Mouse (Mus musculus) right cerebral cortex, postnatal 25 days (tissue): Measurements from ENCODE around the gene Ankrd7.
A peak's percentile ranks its signal among the peaks of the same experiment; 100 is the strongest.
"Not testable (repeated sequence)": the region's sequence is repeated elsewhere in the genome, so short reads cannot be mapped to it uniquely, and the experiment has no call there.

Source experiments
- DNase-seq: peaks from one replicate; pipeline ENCODE4 v3.0.0; 2022

Gene Ankrd7

DNA sequence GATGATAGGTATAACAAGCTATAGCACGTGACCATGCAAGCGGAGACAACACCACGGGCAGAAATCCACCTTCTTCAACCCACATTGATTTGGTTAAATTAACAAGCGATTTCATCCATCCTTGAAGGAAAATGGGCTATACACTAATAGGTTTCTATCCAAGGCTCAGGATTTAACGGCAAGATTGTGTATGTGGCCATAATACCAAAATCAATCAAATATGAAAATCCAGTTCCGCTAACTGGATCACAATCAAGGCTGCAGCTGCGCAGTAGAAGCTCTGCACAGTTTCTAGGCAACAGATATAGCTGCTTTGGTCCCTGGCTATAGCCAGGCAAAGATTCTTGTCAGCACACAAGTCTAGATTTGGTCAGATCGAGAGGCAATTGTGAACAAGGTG, at the start of gene Ankrd7:
TSS of gene Ankrd7 (plus strand) at position 301 of the 400 bp plus-strand sequence.
- no peak for DNase-seq

DNA sequence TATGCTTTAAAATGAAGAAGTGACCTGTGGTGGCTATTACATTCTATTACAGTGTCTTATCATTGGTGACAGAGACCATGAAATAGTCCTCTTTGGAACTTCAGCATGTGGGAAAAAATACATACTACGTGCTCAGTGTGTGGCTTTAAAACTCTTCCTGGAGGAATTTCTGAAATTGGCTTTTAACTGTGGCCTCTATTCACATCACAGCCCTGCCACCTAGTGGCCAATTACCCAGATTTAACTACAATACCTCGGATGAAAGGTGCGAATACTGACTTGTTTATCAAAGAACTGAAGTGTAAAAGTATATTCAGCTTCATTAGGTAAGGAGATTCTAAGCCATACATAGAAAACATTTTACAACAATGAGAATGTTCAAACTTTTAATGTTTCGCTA, 46.8 kb upstream of the Ankrd7 start:
- peak; percentile 42 for DNase-seq

DNA sequence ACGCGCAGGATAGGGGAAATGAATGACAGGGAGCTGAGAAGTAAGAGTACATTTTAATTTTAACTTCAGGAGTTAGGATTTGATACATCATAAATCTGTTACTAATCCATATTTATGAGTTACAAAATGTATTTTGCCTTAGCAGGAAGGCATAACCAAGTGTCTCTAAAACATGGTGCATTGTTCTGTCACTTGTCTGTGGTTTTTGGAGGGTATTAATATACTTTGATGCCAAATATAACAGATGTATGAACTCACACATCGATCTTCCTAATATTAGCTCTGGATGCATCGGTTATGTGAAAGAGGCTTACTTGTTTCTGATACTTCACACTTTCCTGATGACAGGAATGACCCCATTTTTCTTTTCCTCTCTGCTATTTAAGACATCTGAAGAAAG, 45.9 kb upstream of the Ankrd7 start:
- DNase-seq: no peak

DNA sequence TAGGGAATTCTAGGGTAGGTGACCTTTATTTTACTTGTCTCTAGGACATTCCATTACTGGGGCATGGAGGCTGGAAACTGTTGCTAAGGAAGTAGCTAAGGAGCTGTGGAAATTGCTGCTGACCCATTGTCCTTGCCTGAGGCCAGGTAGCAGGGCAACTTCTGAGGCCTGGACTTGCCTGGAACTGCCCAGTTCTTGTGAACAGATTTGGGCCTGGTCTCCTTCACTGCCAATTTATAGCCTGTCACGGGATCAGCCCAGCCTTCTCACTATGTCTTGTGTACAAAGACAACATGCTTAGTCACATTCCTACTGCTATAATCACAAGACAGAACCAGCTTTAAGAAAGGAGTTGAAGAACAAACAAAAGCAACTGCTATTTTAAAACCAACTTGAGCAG, 43.3 kb upstream of the Ankrd7 start:
- DNase-seq: no peak

DNA sequence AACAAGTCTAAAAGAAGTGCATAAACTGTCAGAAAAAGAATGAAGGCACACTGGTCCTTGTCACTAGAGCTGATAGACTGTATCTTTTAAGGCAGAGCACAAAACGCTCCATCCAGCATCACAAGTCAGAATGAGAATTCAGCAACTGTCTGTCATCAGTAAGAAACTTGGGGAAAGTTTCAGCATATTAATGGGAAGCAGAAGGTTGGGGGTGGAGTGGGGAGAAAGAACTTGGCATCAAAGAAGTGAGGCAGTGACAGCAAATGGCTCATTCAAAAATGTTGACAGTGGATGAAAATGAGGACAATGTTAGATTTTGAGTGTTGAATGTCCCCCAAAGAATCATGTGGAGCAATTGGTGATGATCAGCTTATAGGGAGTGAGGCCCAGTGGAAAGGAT, 33.2 kb upstream of the Ankrd7 start:
- no peak for DNase-seq

DNA sequence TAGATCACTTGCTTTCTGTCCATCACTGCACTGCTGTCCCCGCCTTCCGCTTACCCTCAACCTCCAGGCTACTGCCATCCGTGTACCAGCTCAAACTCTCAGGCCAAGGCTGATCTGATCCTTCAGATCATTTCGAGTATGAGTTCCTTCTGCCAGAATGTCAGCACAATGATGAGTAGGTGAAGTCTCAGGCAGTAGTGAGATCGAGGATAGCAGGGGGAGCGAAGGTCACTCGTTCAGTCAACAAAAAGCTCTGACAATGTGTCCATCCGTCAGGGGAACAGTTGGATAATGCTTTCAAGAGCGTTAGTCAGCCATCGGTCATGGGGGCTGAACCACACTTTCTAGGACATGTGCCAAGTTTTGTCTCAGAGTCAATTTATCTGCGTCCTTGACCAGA, 21.6 kb upstream of the Ankrd7 start:
- DNase-seq: not testable (repeated sequence)

DNA sequence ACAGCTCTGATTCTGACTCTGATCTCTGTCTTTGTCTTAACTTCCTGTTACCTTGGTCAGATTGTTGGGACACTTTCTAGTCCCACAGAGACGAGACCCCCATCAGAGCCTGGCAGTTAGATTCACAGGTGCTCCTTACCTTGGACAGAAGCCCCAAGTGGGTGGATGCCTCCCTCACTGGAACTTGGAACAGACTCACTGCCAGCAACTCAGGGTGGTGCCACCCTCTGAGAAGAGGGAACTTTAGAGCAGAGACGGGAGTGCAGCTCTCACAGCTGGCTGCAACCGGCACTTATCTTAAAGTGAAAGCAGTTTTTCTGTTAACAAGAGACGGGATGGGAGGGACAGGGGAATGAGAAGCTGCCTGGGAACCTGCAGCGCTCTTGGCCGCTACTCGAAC, 20.5 kb upstream of the Ankrd7 start:
- not testable (repeated sequence) for DNase-seq

DNA sequence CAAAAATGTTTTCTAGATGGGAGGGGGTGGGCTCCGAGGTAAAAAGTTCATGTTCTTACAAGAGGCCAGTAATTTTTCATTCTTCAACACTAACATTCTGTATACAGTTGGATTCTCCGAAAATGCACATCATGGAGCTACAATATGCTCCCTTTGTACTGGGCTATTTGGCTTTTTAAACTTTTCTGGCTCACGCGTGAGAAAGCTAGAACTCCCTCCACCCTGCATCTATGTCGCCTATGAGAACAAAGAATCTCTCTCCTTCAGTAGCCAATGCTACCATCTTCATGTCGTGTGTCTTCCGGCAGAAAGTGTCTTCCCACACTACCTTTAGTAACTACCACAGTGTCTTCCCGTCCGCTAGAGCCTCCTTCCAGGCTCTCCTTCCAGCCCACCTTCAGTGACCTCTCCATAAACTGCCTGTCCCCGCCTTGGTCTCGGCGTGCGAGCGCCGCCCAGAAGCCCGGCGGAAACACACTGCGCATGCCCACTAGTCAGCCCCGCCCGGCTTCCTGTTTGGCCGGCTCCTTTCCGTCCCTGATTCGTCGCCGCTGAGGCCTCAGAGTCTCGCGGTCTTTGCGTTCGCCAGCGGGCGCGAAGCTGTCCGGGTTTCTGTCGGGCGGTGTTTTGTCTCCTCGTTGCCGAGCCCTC, 17.9 kb upstream of the Ankrd7 start, which contains the start of gene Lsm8:
TSS of gene Lsm8 (plus strand) at position 529 of the 651 bp plus-strand sequence.
- DNase-seq: peak; percentile 97

DNA sequence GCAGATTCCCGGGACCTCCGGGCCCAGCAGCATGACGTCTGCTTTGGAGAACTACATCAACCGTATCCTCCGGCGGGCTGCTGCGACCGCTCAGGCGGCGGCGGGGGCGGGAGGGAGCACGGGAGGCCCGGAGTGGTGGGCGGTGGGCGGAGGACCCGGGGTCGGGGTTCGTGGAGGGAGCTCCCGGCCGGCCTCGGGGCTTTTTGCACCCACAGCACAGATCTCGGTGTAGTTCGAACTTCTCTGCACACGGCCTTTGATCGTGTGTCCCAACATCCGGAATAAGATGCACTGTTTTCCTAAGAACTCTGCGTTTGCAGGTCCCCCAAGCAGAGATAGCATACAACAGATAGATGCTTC, 17.4 kb upstream of the Ankrd7 start:
- no peak for DNase-seq

DNA sequence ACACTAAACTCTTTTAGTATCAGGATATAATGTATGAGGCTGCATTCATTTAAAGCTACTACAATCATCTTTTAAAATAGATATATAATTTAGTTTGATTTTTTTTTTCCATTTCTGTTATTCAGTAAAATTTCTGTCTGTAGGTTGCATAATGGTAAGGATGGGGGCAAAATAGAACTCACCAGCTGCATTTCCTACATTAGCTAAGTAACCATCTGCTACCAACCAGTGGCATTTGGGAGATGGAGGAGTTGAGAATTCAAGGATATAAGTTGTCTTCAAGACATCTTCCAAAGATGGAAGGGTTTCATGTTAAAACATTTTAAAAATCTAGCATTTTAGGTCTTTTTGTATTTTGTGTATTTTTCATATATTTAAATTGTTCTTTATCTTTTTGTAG, 10.8 kb upstream of the Ankrd7 start:
- DNase-seq: no peak

DNA sequence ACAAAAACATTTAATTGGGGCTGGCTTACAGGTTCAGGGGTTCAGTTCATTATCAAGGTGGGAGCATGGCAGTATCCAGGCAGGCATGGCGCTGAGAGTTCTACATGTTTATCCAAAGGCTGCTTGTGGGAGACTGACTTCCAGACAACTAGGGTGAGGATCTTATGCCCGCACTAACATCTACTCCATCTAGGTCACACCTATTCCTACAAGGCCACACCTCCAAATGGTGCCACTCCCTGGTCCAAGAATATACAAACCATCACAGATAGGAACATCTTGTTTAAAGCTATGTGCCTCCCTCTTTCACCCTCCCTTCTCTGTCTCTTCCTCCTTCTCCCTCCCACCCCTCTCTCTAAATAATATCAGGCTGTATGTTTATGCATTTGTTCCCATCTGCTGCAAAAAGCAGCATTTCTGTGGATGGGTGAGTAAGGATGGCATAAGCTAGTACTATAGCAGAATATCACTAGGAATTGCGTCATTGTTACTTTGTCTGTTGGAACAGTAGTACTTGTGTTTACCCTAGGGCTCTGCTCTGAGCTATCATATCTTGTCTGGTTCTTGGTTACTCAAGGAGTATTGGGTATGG, 9.5 kb upstream of the Ankrd7 start:
- DNase-seq: no peak

DNA sequence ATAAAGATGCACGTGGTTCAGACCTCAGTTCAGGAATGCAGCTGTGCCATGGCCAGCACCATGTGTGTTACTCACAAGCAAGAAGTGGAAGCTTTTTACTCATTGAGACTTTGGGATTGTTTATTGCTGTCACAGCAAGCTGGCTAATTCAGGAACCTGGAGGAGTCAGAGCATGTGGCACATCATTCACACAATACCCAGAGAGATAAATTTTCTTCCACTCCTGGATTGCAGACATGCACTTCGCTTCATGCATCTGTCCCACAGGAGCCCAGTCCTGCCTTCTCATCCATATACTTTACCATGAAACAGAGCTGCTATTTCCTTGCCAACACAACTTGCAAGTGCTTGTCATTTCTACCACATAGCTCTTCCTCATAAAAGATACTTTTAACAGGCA, 22.9 kb downstream of the Ankrd7 start:
- peak; percentile 24 for DNase-seq

DNA sequence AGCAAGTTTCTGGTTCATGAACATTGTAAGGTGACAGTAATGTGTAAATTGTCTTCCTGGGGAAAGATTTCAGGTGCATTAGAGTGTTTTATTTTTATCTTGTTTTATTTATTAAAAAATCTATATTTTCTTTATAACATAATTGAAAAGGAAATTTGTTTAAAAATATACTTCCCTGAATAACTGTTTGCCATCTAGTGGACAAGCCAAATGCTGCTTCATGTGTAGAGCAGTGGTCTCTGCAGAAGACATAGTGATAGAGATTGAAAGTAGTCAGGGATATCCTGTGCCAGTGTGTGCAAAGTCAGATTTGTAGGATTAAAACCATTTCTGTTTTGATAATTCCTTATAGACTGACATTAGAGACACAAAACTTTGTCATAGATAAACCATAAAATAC, 28.0 kb downstream of the Ankrd7 start:
- DNase-seq: no peak

DNA sequence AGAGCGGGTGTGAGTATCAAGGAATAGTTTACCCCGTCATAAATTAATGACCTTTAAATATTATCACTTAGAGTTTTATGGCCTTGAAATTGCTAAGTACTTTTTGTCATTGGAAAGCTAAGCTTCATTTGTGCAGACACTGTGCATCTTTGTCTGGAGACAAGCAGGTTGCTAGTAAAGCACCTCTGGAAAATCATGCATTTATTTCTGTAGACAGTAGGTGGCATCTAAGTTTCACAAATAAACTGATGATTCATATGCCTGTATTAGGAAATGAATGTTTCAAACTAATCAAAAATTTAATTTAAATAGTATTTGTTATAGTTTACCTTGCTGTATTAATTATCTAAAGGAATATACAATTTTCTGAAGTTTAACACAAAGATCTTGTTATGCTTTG, 41.1 kb downstream of the Ankrd7 start:
- DNase-seq: no peak

DNA sequence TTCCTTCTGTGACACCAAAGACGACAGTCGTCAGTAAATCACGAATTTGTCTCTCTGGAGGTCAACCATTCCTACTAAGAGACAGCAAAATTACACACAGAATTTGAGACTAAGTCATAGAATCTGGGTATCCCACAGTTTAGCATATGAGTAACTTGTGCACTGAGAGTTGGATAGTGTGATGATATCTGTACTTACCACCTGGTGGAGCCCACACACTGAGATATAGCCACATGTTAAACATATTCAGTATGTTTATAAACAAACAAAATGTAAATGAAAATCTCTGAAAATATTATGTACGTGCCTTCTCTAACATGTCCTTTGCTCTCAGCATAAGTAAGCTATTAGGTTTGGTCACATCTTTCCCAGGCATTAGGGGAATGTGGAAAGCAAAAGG, 47.1 kb downstream of the Ankrd7 start:
- DNase-seq: no peak

DNA sequence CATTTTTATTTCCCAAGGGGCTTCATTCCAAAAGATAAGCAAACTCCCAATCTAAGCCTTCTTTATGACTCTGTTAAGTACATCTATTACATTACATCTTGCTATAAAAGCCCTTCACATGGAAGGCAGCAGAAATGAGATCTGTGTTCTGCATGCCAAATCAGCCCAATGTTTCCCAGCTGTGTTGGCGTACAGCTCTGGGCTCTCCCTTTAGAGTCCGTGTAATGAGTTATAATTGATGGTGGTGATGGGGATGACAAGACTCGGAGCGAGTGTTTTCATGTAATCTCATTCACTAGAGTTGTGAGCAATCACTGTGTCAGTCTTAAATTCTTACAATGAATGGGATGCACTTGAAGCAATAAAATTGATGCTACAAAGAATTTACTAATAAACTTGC, 49.9 kb downstream of the Ankrd7 start:
- DNase-seq: no peak

DNA sequence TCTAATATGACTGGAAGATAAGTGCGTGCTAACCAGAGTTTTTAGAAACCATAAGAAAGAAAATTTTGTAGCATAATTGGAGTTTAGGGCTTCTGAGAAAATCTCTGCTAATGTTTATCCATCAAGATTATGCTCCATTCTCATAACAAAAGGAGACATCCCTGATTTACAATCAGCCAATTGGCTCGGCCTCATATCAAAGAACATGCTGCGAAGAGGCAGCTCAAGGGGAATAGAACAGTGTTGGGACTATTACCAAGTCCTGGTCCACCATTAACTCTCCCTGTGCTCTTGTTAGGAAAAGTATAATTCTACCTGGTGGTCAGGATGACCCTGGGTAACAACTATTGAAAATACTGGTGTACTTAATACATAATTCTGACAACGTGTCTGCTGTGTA, 50.4 kb downstream of the Ankrd7 start:
- no peak for DNase-seq
